Comparison of ENCODE assay signal across 19 mouse cellular contexts in the genomic region with DNA sequence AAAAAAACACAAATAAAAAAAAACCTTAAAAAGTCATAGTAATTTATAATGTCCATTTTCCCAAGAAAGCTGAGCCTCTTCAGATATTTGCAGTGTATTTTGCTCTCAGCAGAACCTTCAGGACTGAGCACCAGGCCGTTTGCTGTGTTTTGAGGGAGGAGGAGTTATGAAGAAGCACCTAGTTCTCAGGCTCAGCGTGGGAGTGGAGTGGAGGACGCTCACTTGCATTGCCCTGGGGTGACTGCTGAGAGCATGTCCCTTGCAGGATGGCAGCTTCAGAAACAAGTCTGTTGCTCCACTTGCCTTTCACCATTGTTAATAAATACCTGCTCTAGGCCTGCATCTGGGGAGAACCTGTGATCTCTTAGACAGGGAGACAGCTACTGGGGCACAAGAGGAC.
"Had no signal": no experiment of that assay in that cellular context is flagged by ENCODE, and none has a peak within 500 bp of the region (broad histone marks: within the 10 kb centered on the region; RNA-seq: fewer than 3 reads in every experiment).

No protein-coding gene starts in this region.

- H3K4me2 ChIP-seq: kidney, embryonic 15.5 days; liver, embryonic 11.5 days; liver, embryonic 15.5 days; lung, embryonic 15.5 days; midbrain, embryonic 11.5 days had no signal

- H3K9ac ChIP-seq: kidney, embryonic 15.5 days; liver, embryonic 15.5 days; lung, embryonic 15.5 days had no signal

- H3K27me3 ChIP-seq: kidney, embryonic 15.5 days; liver, embryonic 15.5 days; lung, embryonic 15.5 days had no signal

- DNase-seq: kidney, adult 8-10 months; kidney, postnatal 10 days; kidney, postnatal 36 days; layer of hippocampus, postnatal 36 days; lung, adult 18-20 months; lung, postnatal 10 days; lung, postnatal 36 days; midbrain, embryonic 14.5 days; right cerebral cortex, postnatal 4 days; thymus, adult 18-20 months; thymus, postnatal 36 days had no signal

- H3K4me1 ChIP-seq: lung, embryonic 15.5 days had no signal

- H3K9me3 ChIP-seq: kidney, embryonic 15.5 days; liver, embryonic 15.5 days; lung, embryonic 15.5 days had no signal

- H3K4me3 ChIP-seq: kidney, embryonic 15.5 days; left cerebral cortex, adult 2 months; liver, embryonic 15.5 days; lung, embryonic 15.5 days had no signal

- H3K36me3 ChIP-seq: kidney, embryonic 15.5 days; liver, embryonic 15.5 days; lung, embryonic 15.5 days had no signal

- H3K27ac ChIP-seq: kidney, embryonic 15.5 days; left cerebral cortex, adult 2 months; liver, embryonic 15.5 days; lung, embryonic 15.5 days; stomach, postnatal 0 days had no signal

- ATAC-seq: intestine, postnatal 0 days had no signal
